Mouse (Mus musculus): Measurements from ENCODE around the gene Map2k2. TPM values are rescaled to one million over a fixed set of nuclear protein-coding genes. Genes with fewer than 3 reads are reported as not detected.
A peak's percentile ranks its signal among the peaks of the same experiment; 100 is the strongest.
"Not testable (repeated sequence)": the region's sequence is repeated elsewhere in the genome, so short reads cannot be mapped to it uniquely, and the experiment has no call there.

Gene Map2k2
- total RNA-seq, 2 experiments from 2014 or later: 151 to 161 TPM

DNA sequence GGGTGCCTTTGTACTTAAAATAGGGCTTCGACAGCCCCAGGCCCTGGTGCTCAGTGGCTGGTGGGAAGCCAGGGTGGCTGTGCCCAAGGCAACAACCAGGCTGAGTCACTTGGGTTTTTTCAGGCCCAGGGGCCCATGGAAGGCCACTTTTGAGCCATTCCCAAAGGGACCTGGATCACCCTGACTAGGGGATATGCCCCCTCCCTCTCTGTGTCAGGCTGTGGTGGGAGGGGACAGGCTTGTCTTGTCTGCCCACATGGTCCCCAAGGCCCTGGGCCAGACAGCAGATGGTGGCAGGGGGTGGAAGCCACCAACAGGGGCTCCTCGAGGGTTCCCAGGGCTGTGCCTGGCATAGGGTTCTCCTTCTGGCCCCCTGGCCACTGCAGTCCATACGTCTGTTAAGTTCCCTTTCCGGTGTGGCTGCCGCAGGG lies 36.9 kb downstream of the Map2k2 start:
- peak; percentile 66 for DNase-seq

DNA sequence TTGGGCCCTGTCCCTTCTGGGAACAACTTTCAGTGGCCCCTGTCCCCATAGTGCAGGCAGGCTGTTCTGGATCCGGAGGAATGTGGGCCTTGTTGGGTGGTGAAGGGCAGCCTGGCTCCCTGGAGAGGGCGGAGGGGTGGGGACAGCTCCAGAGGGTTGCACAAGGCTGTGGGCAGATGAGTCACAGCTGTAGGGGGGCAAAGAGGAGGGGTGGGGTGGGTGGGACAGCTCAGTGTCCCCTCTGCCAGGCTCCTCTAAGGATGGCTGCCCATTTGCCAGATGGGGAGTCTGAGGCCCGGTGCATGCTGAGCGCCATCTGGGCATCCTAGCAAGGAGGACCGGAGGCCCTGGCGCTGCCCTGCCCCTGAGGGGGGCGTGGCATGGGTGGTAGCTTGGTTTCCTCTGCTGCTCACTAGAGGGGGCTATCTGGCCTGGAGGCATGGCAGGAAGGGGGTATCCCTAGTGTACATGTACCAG lies 37.5 kb downstream of the Map2k2 start:
- peak; percentile 74 for DNase-seq

DNA sequence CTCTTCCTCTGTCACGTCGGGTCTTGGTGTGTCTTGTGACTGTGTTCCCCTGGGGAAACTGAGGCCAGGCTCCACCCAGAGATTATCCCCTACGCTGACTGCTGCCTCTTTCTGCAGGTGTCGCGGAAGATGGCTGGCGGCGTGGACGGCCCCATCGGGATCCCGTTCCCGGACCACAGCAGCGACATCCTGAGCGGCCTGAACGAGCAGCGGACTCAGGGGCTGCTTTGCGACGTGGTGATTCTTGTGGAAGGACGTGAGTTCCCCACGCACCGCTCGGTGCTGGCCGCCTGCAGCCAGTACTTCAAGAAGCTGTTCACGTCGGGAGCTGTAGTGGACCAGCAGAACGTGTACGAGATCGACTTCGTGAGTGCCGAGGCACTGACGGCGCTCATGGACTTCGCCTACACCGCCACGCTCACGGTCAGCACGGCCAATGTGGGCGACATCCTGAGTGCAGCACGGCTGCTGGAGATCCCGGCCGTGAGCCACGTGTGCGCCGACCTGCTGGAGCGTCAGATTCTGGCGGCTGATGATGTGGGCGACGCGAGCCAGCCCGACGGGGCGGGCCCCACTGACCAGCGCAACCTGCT lies 38.2 kb downstream of the Map2k2 start:
- no peak for DNase-seq

DNA sequence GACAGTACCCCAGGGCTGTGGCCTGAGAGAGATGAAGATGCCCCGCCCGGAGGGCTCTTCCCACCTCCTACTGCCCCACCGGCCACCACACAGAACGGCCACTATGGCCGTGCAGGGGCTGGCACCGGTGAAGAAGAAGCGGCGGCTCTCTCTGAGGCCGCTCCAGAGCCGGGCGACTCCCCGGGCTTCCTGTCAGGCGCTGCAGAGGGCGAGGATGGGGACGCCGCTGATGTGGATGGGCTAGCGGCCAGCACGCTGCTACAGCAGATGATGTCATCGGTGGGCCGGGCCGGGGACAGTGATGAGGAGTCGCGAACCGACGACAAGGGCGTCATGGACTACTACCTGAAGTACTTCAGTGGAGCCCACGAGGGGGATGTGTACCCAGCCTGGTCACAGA lies 39.0 kb downstream of the Map2k2 start:
- DNase-seq: no peak

DNA sequence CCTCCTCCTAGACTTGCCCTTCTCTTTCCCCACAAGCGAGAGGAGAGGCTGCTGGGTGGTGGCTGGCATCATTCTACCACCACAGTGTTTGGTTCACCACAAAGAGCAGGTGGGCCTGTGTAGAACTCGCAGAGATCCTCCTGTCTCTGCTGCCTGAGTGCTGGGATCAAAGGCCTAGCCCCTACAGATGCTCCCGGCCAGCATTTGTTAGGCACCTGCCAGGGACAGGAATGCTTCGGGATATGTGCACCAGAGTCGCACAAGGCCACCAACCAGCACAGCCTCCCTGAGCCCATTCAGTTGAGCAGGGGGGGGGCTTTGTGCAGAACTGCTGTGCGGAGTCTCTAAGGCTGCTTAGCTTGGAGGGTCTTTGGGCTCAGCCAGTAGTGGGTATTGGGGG lies 39.6 kb downstream of the Map2k2 start:
- no peak for DNase-seq

DNA sequence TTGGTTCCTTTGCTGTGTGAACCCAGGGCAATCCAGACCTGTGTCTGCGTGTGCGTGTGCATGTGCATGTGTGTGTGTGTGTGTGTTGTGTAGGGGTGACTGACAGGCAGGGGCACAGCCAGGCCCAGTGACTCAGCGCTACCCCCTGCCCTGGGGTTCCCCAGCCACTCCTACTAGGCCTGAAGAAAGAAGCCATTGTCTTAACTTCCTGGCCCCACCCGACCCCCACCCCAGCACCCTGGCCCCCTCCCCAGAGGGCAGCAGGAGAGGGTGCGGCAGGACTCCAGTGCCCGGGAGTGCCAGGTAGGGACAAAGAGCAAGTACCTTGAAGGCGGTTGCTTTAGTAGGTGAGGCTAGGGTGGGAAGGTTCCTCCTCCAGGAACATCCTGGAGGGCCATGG lies 40.1 kb downstream of the Map2k2 start:
- DNase-seq: no peak

DNA sequence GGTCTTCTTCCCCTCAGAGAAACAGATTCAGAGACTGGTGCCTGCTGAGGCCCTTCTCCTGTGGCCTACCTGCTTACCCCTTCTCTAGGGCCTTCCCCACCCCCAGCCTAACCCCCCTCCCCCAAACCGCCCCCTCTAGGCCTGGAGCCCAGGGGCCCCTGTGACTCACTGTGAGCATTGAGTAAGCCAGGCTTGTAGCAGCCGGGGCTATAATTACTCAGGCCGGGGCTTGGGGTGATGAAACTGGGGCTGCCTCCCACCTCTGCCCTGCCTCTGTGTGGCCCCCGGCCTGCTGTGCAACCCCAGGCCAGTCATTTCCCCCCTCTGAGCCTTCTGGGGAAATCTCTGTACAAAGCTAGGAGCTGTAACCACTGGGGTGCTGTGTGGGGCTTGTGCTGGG lies 40.6 kb downstream of the Map2k2 start:
- no peak for DNase-seq

DNA sequence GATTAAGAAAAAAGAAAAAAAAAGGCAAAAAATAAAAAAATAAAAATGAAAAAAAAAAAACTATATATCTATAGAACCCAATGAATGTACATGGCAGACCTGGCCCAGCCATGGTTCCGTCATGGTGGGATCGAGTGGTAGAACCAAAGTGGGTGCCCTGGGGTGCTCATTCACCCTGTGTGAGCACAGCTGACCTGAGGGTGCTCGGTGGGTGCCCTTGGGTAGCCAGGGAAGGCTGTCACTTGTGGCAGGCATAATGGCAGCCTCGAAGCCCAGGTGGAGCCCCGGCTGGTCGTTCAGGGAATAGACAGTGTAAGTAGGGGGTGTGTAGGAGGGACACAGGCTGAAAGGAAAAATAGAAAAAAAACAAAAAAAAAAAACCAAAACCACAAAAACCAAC lies 45.5 kb downstream of the Map2k2 start:
- no peak for DNase-seq

DNA sequence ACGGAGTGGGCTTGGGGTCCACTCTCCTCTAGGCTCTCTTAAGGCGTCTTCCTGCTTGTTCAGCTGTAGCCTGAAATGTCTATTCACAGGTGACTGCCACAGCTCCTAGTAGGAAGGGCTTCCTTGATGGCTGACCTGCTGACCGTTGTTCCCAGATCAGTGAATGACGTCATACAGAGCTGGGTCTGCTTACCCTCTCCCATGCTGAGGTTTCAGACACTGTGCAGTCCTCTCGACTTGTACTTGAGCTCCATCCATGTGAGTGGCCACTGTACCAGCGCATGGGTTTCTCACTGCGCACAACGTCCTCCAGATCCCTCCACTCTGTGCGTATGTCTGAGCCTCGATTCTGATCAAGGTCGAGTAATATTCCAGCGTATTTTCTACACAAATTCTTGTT lies 46.9 kb downstream of the Map2k2 start:
- no peak for DNase-seq

DNA sequence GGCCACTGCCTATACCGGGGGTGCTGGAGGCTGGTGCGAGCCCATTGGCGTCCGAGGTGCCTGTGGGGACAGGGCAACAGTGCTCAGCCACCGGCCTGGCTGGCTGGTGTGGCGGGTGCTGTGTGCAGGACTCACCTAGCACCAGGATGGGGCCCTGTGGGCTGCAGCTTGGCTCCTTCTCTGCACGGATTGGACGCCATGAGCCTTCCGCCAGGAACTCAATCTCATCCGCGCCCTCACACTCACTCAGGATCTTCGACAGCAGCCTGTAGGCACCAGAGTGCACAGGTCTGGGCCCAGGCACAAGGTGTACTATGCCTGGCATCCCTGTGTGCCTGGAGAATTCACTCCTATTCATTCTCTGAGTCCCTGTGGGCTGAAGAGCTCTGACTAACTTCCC lies 48.6 kb downstream of the Map2k2 start:
- no peak for DNase-seq

DNA sequence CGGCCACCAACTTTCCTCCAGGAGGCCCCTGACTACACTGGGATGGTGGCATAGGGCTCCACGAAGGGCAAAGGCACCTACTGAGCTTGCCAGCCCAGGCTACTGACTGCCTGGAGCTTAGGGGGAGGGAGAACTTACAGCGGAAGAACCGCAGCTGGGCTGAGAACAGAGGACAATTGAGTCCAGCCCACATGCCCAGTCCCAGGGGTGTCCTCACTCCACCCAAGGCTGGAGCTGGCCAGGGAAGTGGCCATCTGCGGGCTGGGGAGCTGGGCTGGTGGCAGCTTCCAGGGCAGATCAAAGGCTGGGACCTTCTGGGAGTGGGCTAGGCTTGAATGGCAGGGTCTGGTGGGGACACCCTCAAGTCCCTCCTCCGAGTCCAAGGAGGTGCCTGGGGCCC lies 49.0 kb downstream of the Map2k2 start:
- no peak for DNase-seq

DNA sequence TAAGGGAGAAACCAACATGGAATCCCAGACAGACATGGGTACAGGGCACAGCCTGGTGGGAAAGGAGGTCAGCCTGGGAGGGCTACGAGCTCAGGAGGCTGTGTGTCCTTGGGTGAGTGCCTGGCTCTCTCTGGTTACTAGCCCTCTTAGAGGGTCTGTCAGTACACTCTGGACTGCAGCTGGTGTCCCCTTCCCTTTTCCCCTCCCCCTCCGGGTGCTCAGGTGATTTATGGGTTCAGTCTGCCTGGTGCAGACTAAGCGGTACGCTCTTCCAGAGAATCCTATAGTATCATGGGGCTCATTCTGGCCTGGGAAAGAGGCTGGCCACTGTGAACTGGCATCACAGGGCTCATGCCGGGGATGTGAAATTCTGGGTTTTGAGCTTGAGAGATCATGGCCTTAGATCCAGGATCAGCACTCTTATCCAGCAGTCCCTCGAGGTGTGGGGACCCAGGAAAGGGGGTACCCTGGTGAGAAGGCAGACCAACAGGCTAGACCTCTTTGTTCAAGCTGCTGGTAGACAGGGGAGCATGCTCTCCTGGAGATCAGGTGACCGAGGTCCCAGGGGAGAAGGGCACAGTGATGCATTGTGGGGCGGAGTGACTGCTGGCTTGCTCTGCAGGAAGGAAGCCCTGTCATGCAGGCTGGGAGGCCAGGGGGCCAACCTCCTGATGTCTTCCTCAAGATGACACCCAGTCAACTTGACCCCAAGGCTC lies 56.0 kb downstream of the Map2k2 start:
- DNase-seq: peak; percentile 64

DNA sequence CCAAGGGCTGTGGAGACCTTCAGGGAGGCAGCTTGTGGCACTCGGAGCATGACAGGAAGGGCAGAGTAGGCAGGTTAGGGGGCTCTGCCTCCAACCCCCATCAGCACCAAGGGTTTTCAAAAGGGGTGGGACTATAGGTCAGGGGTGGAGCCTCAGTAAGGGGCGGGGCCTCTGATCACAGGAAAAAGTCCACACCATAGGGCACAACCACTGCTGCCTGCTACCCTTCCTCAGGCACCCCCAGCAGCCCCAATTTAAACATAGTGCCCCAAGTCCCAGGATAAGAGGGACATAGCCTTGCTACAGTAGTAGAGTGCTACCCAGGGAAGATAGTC lies 56.6 kb downstream of the Map2k2 start:
- peak; percentile 16 for DNase-seq

DNA sequence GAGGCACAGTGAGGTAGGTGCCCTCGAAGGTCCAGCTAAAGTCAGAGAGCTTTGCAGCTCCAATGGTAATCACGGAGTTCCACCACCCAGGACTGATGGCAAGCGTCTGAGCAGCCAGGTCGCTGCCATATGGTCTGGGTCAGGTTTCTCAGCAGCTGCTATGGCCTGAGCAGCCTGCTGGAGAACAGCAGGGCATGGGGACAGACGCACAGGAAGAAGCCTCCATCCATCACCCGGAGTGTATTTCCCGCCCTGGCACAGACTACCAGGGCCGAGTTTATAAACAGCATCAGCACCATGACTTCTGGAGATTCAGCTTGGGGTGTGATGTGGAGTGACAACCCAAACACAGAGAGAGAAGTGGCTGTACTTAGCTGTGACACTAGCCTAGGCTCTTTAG lies 59.4 kb downstream of the Map2k2 start:
- DNase-seq: no peak

DNA sequence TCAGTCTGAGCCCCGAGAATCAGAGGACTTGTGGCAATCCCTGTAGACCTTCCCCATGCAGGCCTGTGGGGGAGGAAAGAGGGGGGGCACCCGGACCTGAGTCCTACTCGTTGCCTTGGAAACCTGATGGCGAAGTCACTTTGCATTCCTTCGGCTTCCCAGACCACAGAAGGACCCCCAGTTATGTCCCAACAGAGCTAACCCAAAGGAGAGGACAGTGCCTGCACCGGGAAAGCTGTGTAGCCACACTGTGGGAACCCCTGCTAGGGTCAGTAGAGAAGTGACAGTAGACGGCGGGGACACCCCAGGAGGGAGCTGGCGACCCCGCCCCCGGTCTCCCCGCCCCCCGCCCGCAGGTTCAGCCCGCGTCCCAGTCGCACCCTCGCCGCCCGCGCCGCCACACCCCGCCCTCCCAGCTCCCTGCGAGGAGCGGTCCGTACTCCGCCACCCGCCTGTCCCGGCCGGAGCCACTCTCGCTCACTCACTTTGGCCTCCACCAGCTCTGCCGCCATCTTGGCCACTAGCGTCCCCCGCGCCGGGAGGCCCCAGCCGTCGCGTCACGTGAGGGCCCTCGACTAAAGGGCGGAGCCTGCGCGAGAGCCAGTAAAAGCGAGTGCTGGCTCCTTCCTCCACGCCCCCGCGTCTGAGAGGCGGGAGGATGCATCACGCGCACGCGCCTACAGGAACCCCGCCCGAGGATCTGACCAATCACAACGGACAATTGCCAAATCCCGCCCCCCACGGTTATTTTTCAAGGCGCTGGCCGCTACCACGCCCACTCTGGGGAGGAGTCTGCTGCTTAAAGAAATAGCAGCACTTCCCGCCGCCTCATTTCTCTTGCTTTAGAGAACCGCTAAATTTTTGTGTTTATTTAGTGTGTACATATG lies 61.7 kb downstream of the Map2k2 start, which contains the start of gene Pias4:
Gene Pias4 (minus strand): TSS at position 724 of the 887 bp plus-strand sequence.
- DNase-seq: peak; percentile 100

DNA sequence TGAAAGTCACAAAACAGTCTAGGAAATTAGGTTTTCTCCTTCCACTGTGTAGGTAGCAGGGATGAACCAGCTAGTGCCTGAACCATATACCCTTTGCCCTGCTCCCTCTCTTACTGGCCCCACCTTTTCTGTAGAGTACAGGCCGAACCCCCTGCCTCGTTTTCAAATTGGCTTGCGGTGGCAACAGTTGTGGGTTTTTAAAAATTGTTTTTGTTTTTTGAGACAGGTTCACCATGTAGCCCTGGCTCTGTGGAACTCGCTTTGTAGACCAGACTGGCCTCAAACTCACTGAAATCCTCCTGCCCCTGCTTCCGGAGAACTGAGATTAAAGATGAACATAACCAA lies 62.3 kb downstream of the Map2k2 start:
- no peak for DNase-seq

DNA sequence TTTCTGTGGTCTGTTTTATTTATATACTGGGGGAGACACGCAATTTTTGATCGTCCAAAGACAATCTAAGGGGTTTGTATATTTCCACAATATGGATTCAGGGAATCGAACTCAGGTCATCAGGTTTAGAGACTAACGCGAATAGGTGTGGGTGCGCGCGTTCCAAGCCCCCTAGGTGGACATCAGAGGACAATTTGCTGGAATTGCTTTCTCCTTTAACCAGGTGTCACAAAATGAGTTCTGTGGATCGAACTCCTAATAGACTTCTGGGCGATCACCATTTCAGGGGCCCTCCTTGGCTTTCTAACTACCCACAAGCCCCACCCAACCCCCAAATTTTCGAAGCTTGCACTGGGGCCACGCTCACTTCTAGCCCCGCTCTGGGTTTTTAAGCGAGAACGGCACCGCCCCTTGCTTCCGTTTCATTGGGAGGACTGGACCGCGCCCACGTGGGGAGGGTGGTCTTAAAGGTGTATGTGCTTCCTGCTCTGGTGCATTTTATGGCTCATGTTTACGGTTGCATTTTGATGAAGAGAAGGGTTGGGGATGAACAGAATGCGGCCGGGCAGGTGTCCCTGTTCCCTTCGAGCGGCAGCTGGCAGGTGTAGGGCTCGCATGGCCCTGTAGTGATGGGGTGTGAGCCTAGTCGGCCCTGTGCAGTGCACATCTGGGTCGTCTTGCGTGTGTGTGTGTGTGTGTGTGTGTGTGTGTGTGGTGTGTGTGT lies 63.0 kb downstream of the Map2k2 start:
- DNase-seq: peak; percentile 89

DNA sequence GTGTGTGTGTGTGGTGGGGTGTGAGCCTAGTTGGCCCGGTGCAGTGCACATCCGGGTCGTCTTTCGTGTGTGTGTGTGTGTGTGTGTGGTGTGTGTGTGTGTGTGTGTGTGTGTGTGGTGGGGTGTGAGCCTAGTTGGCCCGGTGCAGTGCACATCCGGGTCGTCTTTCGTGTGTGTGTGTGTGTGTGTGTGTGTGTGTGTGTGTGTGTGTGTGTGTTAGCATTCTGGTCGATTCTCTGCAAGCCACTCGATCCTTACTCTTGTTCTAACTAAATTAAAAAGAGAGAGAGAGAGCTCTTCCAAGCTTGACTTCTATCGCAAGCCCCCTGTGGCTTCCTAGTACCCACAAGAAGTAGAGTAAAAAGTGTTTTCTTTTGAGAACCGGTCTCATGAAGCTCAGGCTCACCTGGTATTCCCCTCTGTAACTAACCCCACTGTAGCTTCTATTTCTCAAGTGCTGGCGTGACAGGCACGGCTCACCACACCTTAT lies 63.7 kb downstream of the Map2k2 start:
- DNase-seq: peak; percentile 57

DNA sequence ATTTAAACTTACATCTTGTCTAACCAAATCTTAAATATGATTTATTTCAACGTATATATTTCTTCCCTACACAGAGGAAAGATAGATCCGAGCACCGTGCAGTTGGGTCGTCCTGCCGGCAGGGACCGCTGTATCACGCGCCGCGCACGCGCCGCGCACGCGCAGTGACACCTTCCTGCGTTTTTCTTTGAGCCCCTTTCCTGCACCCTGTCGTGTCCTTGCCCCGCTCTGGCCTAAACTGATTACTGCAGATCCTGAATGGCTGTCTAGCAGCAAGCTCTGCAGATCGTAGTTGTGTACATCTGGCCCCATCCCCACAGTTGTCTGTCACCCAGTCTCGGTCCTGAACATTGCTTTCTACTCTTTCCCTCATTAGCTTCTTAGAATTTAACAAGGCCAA lies 67.4 kb downstream of the Map2k2 start:
- peak; percentile 91 for DNase-seq

DNA sequence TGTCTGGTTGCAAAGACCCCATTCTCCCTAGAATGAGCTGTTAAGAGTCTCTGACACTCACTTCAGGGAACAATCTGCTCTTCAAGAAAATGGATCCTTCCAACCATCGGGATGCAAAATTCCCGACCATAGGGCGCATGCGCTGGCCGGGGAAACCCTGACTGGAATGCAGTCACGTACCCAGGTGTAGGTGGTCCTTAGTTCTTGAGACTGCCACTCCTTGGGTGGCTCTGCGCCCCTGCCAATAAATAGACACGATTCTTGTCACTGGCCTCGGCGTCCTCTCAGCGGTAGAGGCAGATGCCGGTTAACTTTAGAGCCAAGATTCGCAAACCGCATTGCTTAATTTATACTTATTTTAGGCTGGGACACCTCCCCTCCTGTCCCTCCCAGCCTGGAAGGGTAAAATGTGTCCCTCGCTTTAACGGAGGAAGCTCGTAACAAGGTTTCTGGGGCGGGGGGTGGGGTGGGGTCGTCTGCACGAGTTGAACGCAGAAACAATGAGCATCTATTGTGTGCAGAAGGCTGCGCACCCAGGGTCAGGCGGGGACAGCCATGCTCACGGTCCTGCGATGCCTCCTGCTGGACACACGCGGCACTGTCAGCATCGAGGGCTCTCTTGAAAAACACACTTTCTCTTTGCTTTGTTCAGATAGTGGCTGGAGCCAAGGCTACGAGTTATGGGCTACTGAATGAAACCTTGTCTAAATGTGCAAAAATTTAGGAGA lies 69.1 kb downstream of the Map2k2 start:
- DNase-seq: peak; percentile 92

DNA sequence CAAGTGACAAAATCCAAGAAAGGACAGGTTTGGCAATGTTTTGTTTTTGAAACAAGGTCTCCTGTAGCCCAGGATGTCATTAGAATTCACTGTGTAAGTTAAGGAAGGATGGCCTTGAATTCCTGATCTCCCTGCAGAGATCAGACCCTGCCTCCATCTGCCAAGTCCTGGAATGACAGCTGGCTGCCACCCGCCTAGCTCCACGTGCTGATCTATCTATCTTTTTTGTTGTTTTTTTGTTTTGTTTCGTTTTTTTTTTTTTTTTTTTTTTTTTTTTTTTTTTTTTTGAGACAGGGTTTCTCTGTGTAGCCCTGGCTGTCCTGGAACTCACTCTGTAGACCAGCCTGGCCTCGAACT lies 69.6 kb downstream of the Map2k2 start:
- not testable (repeated sequence) for DNase-seq
